Comparison of ENCODE assay signal across 29 mouse cellular contexts in the genomic region with DNA sequence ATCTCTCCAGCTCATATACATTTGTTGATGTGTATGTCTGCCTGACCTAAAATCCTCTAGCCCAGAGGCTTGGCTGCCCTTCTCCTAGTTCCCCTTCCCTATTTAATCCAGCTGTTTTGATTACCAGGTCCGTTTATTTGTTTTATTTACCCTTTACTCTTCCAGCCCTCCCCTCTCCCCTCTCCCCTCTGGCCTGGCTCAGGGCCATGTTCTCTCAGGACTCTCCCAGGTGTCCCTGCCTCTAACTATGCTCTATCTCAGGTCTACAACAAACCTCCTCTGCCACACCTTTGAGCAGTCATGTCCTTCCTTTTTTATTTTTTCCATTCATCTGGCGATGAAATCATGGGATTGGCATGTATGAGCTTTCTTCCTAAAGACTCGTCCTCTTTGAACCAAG. TPM values are rescaled to one million over a fixed set of nuclear protein-coding genes. Genes with fewer than 3 reads are reported as not detected.
A peak's percentile ranks its signal among the peaks of the same experiment; 100 is the strongest.
DNase-seq lines count a peak whose midpoint lies in the region; ATAC-seq and TF ChIP-seq lines count a peak whose summit lies in the region.
"Had no signal": no experiment of that assay in that cellular context is flagged by ENCODE, and none has a peak within 500 bp of the region (broad histone marks: within the 10 kb centered on the region; RNA-seq: fewer than 3 reads in every experiment).

No protein-coding gene starts in this region.

- no peak overlapping the region for H3K4me2 ChIP-seq in forebrain, embryonic 13.5 days
- no peak overlapping the region for H3K4me2 ChIP-seq in forebrain, postnatal 0 days (ENCODE audit: low read depth)
- no peak overlapping the region for H3K4me2 ChIP-seq in stomach, embryonic 16.5 days (ENCODE audit: low read depth, low read length)
- no peak overlapping the region for H3K4me2 ChIP-seq in stomach, postnatal 0 days (replicated peaks; ENCODE audit: low read depth)
- H3K4me2 ChIP-seq: heart, embryonic 13.5 days; limb, embryonic 15.5 days; liver, embryonic 13.5 days; midbrain, embryonic 12.5 days; stomach, embryonic 15.5 days had no signal

- no peak for TF ChIP-seq EP300 in stomach, postnatal 0 days (optimal IDR thresholded peaks at IDR 0.05)

- H3K9me3 ChIP-seq in forebrain, embryonic 13.5 days (replicated peaks): no peaks in the 10 kb centered on the region
- no peaks in the 10 kb centered on the region for H3K9me3 ChIP-seq in forebrain, postnatal 0 days (ENCODE audit: low read length)
- H3K9me3 ChIP-seq in stomach, embryonic 16.5 days (replicated peaks; ENCODE audit: control insufficient read depth, low read length): no peaks in the 10 kb centered on the region
- no peaks in the 10 kb centered on the region for H3K9me3 ChIP-seq in stomach, postnatal 0 days (ENCODE audit: control insufficient read depth, low read length)
- H3K9me3 ChIP-seq: heart, embryonic 13.5 days; limb, embryonic 15.5 days; liver, embryonic 13.5 days; megakaryocyte, embryonic 14.5 days; midbrain, embryonic 12.5 days; stomach, embryonic 15.5 days had no signal

- peaks cover 12% of the 10 kb centered on the region for H3K36me3 ChIP-seq in forebrain, embryonic 13.5 days (ENCODE audit: poor library complexity, severe bottlenecking)
- 0 out of 2 replicates have a peak, but pooled peaks cover 5% of the 10 kb centered on the region for H3K36me3 ChIP-seq in forebrain, postnatal 0 days (ENCODE audit: insufficient read depth)
- H3K36me3 ChIP-seq in kidney, adult 2 months (ENCODE audit: control insufficient read depth, insufficient read depth, low read length): no peaks in the 10 kb centered on the region
- no peaks in the 10 kb centered on the region for H3K36me3 ChIP-seq in stomach, embryonic 16.5 days (ENCODE audit: control insufficient read depth, insufficient read depth, low read length)
- H3K36me3 ChIP-seq in stomach, postnatal 0 days (ENCODE audit: control insufficient read depth, insufficient read depth, low read length): no peaks in the 10 kb centered on the region
- H3K36me3 ChIP-seq: limb, embryonic 15.5 days; stomach, embryonic 15.5 days had no signal

- TF ChIP-seq CTCF in forebrain, postnatal 0 days (IDR thresholded peaks at IDR 0.05; ENCODE audit: low read depth): no peak
- TF ChIP-seq CTCF in kidney, adult 2 months (conservative IDR thresholded peaks at IDR 0.05; ENCODE audit: insufficient read depth, insufficient read length, low read depth, low read length): no peak
- TF ChIP-seq CTCF in stomach, postnatal 0 days (IDR thresholded peaks at IDR 0.05; ENCODE audit: low read depth): no peak

- no peak overlapping the region for H3K9ac ChIP-seq in forebrain, embryonic 13.5 days
- no peak overlapping the region for H3K9ac ChIP-seq in forebrain, postnatal 0 days
- no peak overlapping the region for H3K9ac ChIP-seq in stomach, embryonic 16.5 days (ENCODE audit: low read length)
- no peak overlapping the region for H3K9ac ChIP-seq in stomach, postnatal 0 days (ENCODE audit: low read length)
- H3K9ac ChIP-seq: heart, embryonic 13.5 days; limb, embryonic 15.5 days; liver, embryonic 13.5 days; midbrain, embryonic 12.5 days; stomach, embryonic 15.5 days had no signal

- H3K27ac ChIP-seq in forebrain, embryonic 13.5 days: peak overlapping the region; percentile 10; the same call in 1 of the 2 replicates
- no peak overlapping the region for H3K27ac ChIP-seq in forebrain, postnatal 0 days (ENCODE audit: low read depth, low read length)
- 0 out of 2 replicates have a peak overlapping the region, but pooled peaks have one; percentile 32 for H3K27ac ChIP-seq in kidney, adult 2 months (ENCODE audit: insufficient read depth, low read depth, low read length)
- H3K27ac ChIP-seq in stomach, embryonic 16.5 days (ENCODE audit: low read length): no peak overlapping the region
- no peak overlapping the region for H3K27ac ChIP-seq in stomach, postnatal 0 days (replicated peaks)
- H3K27ac ChIP-seq: heart, embryonic 13.5 days; limb, embryonic 15.5 days; liver, embryonic 13.5 days; midbrain, embryonic 12.5 days; stomach, embryonic 15.5 days had no signal

- WGBS in forebrain, embryonic 13.5 days: 59% methylated on average over 3 of the region's 3 CpGs
- 39% methylated on average over 3 of the region's 3 CpGs for WGBS in forebrain, postnatal 0 days
- WGBS in kidney, adult 2 months: 29% methylated on average over 3 of the region's 3 CpGs
- 28% methylated on average over 3 of the region's 3 CpGs for WGBS in stomach, embryonic 16.5 days
- 13% methylated on average over 3 of the region's 3 CpGs for WGBS in stomach, postnatal 0 days

- H3K4me1 ChIP-seq in forebrain, embryonic 13.5 days: peaks cover 49% of the 10 kb centered on the region
- H3K4me1 ChIP-seq in forebrain, postnatal 0 days (ENCODE audit: insufficient read depth): peaks cover 18% of the 10 kb centered on the region
- peaks cover 35% of the 10 kb centered on the region for H3K4me1 ChIP-seq in kidney, adult 2 months (ENCODE audit: control insufficient read depth, insufficient read depth, low read length)
- H3K4me1 ChIP-seq in stomach, embryonic 16.5 days (ENCODE audit: control insufficient read depth, insufficient read depth, low read length): peaks cover 31% of the 10 kb centered on the region
- H3K4me1 ChIP-seq in stomach, postnatal 0 days (replicated peaks; ENCODE audit: control insufficient read depth, insufficient read depth): peaks cover 11% of the 10 kb centered on the region; the same call in 1 of the 2 replicates

- no peak overlapping the region for H3K4me3 ChIP-seq in forebrain, embryonic 13.5 days
- no peak overlapping the region for H3K4me3 ChIP-seq in forebrain, postnatal 0 days (ENCODE audit: low read depth, low read length)
- no peak overlapping the region for H3K4me3 ChIP-seq in kidney, adult 2 months (ENCODE audit: insufficient read depth, low read depth, low read length)
- no peak overlapping the region for H3K4me3 ChIP-seq in stomach, embryonic 16.5 days (replicated peaks; ENCODE audit: low read length)
- no peak overlapping the region for H3K4me3 ChIP-seq in stomach, postnatal 0 days (ENCODE audit: low read depth, low read length)
- H3K4me3 ChIP-seq: heart, embryonic 13.5 days; limb, embryonic 15.5 days; liver, embryonic 13.5 days; megakaryocyte, embryonic 14.5 days; midbrain, embryonic 12.5 days; stomach, embryonic 15.5 days had no signal

- no peaks in the 10 kb centered on the region for H3K27me3 ChIP-seq in forebrain, embryonic 13.5 days
- no peaks in the 10 kb centered on the region for H3K27me3 ChIP-seq in forebrain, postnatal 0 days (ENCODE audit: insufficient read depth, low read length)
- H3K27me3 ChIP-seq in kidney, adult 2 months (replicated peaks; ENCODE audit: control insufficient read depth, insufficient read depth, low read length): no peaks in the 10 kb centered on the region
- H3K27me3 ChIP-seq in stomach, embryonic 16.5 days (ENCODE audit: control insufficient read depth, insufficient read depth, low read length): no peaks in the 10 kb centered on the region
- H3K27me3 ChIP-seq in stomach, postnatal 0 days (ENCODE audit: control insufficient read depth, insufficient read depth, low read length): no peaks in the 10 kb centered on the region
- H3K27me3 ChIP-seq: CH12.LX; heart, embryonic 13.5 days; limb, embryonic 15.5 days; liver, embryonic 13.5 days; megakaryocyte, embryonic 14.5 days; midbrain, embryonic 12.5 days; stomach, embryonic 15.5 days had no signal

- ATAC-seq in forebrain, embryonic 13.5 days: no peak
- ATAC-seq in forebrain, postnatal 0 days: no peak
- ATAC-seq in stomach, embryonic 16.5 days (ENCODE audit: insufficient read depth, low FRiP score): peak; percentile 25; the same call in 1 of the 2 replicates
- ATAC-seq in stomach, postnatal 0 days (ENCODE audit: low FRiP score, low TSS enrichment): no peak
- ATAC-seq: activated CD4-positive, CD25-positive, alpha-beta regulatory T cell, adult 4 months; lung, postnatal 0 days had no signal

- no peak for TF ChIP-seq POLR2A in kidney, adult 2 months (IDR thresholded peaks at IDR 0.05; ENCODE audit: low read depth, low read length)

- no peak for DNase-seq in forebrain, postnatal 0 days
- no peak for DNase-seq in kidney, adult 2 months
- no peak for DNase-seq in kidney, postnatal 25 days
- no peak for DNase-seq in stomach, postnatal 0 days (ENCODE audit: low spot score)
- DNase-seq in adrenal gland, adult 18-20 months (ENCODE audit: low spot score in 2 of 2): no peak
- DNase-seq: adrenal gland, adult 8-10 months; cerebellum, postnatal 36 days; gastrocnemius, postnatal 36 days; heart, postnatal 14 days; kidney, adult 18-20 months; kidney, postnatal 4 days; layer of hippocampus, adult 9-11 months; liver, embryonic 13.5 days; lung, adult 18-20 months; lung, postnatal 4 days; retina, postnatal 1 day; right cerebral cortex, postnatal 14 days; thymus, adult 18-20 months; thymus, postnatal 25 days had no signal

RNA-seq across cellular contexts. Expression of a gene that starts 15.2 kb away (rescaled TPM):
- 5.7 and 7.9 TPM in 2 replicates for polyA plus RNA-seq in forebrain, embryonic 13.5 days (2015; fragmentation: Nextera tagmentation; extraction: Ambion mirVana)
- total RNA-seq in forebrain, postnatal 0 days (2014; rRNA removed): 0.43 and 1.5 TPM in 2 replicates
- polyA plus RNA-seq in forebrain, postnatal 0 days (2015; fragmentation: Nextera tagmentation; extraction: Ambion mirVana): 8.2 and 8.9 TPM in 2 replicates
- polyA plus RNA-seq in kidney, adult 2 months (2012; rRNA removed): 1.5 and 2.2 TPM in 2 replicates
- polyA plus RNA-seq in stomach, embryonic 16.5 days (2015; fragmentation: Nextera tagmentation; extraction: Ambion mirVana): 1.8 and 2.2 TPM in 2 replicates
- polyA plus RNA-seq in stomach, postnatal 0 days (2015; fragmentation: Nextera tagmentation; extraction: Ambion mirVana): 6.9 and 8.5 TPM in 2 replicates
- 1 to 10 TPM; 2.6 to 4.5 TPM for total RNA-seq in adrenal gland, adult 18-20 months (2021)
- polyA plus RNA-seq: activated CD4-positive, CD25-positive, alpha-beta regulatory T cell, adult 4 months had no signal

RNA-seq across cellular contexts. Expression of a gene that starts 15.4 kb away (rescaled TPM):
- polyA plus RNA-seq in forebrain, embryonic 13.5 days (2015; fragmentation: Nextera tagmentation; extraction: Ambion mirVana): 87.9 and 89.6 TPM in 2 replicates
- 91.9 and 101 TPM in 2 replicates for total RNA-seq in forebrain, postnatal 0 days (2014; rRNA removed)
- 87.3 and 88.6 TPM in 2 replicates for polyA plus RNA-seq in forebrain, postnatal 0 days (2015; fragmentation: Nextera tagmentation; extraction: Ambion mirVana)
- 18.4 and 19.8 TPM in 2 replicates for polyA plus RNA-seq in kidney, adult 2 months (2012; rRNA removed)
- polyA plus RNA-seq in stomach, embryonic 16.5 days (2015; fragmentation: Nextera tagmentation; extraction: Ambion mirVana): 23.9 and 26.6 TPM in 2 replicates
- 36.3 and 41.0 TPM in 2 replicates for polyA plus RNA-seq in stomach, postnatal 0 days (2015; fragmentation: Nextera tagmentation; extraction: Ambion mirVana)
- 10 to 100 TPM; 16.9 to 17.4 TPM for total RNA-seq in adrenal gland, adult 18-20 months (2021)

Comparison
In these comparisons a context has a peak if more than half of its experiments do, and no peak if none do; other contexts are left out.
1. H3K27ac ChIP-seq: peak in forebrain, embryonic 13.5 days (single experiment) and kidney, adult 2 months (single experiment); none in forebrain, postnatal 0 days (single experiment), stomach, embryonic 16.5 days (single experiment) and stomach, postnatal 0 days (single experiment).